Mouse (Mus musculus): ENCODE measurements around the gene Zfp790.

Zfp790 gene

GRCm38 (mm10) chr7:29815910-29816429 is at the start of gene Zfp790:
TSS of gene Zfp790 (plus strand) at chr7:29816114.
- peak; percentile 87 to 88 for DNase-seq (ENCODE audit: low spot score in 2 of 2)

- DNase-seq (ENCODE audit: low spot score in 2 of 2) = peak; percentile 72 to 81
Observed at GRCm38 (mm10) chr7:29767058-29767686, 48.7 kb upstream of the Zfp790 start.

DNA sequence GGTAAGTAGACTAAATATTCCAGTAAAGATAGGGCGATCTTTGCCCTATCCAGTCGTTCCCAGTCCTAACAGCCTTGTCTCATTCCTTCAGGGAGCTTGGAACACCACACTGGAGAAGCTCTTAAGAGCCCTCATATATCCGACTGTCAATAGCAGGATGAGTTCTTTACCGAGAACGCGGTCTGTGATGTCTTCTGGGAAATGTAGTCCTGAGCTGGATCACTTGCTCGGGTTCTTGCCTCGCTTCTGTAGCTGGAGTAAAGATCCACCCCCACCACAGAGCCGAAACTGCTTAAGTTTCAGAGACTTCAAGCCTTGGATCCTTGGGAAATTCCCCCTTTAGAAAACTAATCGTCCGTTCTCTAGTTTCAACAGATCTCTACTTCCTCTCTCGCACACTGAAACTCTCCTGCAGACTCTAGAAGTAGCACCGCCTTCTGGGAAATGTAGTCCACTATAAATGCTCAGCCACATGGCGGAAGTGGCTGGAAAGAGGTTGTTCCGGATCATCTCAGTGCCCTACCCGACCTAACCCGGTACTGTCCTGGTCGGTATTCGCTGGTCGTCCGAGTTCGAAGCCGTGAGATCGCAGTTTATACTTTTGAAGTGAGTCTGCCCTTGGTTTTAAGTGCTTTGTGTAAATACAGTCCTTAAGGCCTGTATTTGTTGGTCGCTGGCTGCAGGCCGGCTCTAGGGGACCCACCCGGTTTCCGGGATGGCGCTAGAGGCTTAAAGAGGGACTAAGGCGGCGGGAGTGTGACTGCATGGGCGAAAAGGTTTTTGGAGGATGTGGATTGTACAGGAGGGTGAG is 47.6 kb upstream of the Zfp790 start, which contains the start of gene Zfp84:
Zfp84 (plus strand) TSS at position 463 of the 811 bp plus-strand sequence.
- DNase-seq (ENCODE audit: low spot score in 2 of 2) = peak; percentile 92 to 93

DNA sequence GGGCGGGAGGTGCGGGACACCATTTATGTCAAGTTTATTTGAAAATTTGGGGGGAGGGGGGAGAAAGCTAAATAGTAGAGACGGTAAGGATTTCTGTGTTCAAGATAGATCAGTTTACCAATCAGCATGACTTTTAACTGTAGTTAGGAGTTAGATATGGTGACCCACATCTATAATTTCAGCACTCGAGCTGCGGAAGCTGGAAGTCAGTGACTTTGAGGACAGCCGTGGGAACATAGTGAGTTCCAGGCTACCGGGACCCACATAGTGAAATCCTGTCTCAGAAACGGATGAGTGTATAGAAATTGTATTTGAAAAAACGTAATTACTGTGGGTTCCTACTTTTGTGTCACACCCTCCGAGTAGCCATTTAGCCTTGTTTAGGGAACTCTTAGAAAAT is 46.9 kb upstream of the Zfp790 start:
- no peak for DNase-seq (ENCODE audit: low spot score in 2 of 2)

- no peak for DNase-seq (ENCODE audit: low spot score in 2 of 2)
Observed at GRCm38 (mm10) chr7:29773503-29773902, 42.4 kb upstream of the Zfp790 start.

DNA sequence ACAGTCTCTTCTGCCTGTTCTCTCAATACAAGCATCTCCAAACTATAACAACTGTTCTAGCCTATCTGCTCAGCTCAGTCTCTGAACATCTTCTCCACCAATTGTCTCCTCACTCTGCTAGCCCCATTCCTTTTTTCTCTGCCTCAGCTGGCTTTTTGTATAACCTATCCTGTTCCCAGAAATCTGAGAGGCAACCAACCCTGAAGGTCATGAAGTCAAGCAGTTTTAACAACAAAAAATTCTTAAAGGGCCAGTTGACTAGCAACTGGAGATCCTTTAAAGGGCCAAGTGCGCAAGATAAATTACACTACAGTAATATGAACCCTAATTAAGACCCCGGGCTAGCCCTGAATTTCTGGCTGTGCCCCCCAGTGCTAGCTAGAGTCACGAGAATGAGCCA is 41.5 kb upstream of the Zfp790 start:
- DNase-seq (ENCODE audit: low spot score in 2 of 2) = no peak

DNA sequence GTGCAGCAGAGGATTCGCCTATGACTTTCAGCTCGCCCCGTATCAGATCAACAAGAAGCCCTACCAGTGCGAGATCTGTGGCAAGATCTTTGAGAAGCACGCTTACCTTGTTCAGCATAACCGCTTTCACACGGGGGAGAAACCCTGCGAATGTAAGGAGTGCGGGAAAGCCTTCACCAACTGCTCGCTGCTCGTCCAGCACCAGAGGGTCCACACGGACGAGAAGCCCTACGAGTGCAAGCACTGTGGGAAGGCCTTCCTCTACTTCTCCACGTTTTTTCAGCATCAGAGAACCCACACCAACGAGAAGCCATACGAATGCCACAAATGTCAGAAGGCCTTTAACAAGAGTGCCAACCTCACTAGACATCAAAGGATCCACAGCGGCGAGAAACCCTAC is 39.3 kb upstream of the Zfp790 start:
- DNase-seq (ENCODE audit: low spot score in 2 of 2) = no peak

- DNase-seq (ENCODE audit: low spot score in 2 of 2) = no peak
Observed at GRCm38 (mm10) chr7:29777372-29777771, 38.5 kb upstream of the Zfp790 start.

DNA sequence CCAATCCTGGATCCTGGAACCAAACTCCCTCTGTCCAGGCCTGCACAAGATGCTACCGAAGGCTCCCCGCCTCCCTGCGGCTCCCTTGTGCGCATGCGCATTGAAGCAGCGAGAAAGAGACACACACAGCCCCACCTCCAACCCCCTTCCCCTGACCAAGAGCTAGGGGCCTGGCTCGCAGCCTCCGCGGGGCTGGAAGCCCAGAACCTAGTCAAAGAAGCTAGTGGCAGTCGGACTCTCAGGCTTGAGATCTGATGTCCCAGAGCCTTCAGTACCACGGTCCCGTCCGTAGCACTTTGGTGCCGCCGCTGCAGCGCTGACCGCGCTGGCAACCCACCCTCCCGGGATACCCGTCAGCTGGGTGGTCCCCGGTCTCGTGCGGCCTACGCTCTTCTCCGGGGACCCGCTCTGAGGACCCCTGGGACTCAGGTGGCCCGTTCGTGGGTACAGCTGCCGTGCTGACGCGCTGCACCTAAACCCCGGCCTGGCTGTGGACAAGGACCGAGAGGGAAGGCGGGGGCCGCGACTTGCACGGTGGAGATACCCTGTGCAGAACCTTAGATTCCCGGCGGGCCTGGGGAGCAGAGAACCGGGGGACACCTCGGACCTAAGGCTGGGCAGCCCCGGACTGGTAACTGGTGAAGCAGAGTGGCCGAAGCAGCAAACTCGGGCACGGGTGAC is 31.9 kb upstream of the Zfp790 start, which contains the start of gene Zfp30:
Zfp30 (plus strand) TSS at position 128 of the 681 bp plus-strand sequence.
- DNase-seq (ENCODE audit: low spot score in 2 of 2) = peak; percentile 50 to 55

- DNase-seq (ENCODE audit: low spot score in 2 of 2) = no peak
Observed at GRCm38 (mm10) chr7:29785023-29785422, 30.9 kb upstream of the Zfp790 start.

GRCm38 (mm10) chr7:29785888-29786287 is 30.0 kb upstream of the Zfp790 start:
- no peak for DNase-seq (ENCODE audit: low spot score in 2 of 2)

- DNase-seq (ENCODE audit: low spot score in 2 of 2) = no peak
Observed at GRCm38 (mm10) chr7:29792906-29793305, 23.0 kb upstream of the Zfp790 start.

DNA sequence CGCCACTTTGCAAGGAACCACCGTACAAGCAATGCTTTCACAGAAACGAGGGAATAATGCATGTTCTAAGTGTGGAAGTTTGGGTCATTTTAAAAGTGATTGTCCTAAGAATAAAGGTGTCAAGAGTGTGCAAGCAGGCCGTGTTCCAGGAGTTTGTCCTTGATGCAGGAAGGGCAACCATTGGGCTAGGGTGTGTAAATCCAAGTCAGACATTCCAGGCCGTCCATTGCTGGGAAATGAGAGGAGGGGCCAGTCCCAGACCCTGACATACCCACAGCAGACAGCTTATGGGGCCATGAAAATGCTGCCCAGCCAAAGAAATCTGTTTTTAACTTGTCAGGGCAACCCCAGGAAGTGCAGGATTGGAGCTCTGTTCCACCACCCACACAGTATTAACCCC is 8.9 kb upstream of the Zfp790 start:
- DNase-seq (ENCODE audit: low spot score in 2 of 2) = no peak

DNA sequence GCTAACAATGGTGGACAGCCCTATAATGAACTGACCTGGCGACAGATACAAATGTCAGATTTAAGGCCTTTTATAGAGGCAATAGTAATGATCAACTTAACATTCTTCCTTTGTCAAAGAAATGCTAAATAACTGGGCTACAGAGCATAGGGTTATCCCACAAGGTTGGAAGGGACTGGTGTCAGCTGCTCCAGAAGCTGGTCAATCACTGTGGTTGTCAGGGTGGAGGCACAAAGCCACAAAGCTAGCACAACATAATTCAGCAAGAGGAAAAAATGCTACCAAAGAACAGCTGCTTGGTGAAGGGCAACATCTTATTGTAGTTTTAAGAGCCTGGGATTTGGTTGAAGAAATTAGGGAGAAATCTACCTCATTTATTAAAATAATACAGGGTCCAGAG is 3.7 kb upstream of the Zfp790 start:
- no peak for DNase-seq (ENCODE audit: low spot score in 2 of 2)

- DNase-seq (ENCODE audit: low spot score in 2 of 2) = no peak
Observed at GRCm38 (mm10) chr7:29814381-29814780, 1.5 kb upstream of the Zfp790 start.

GRCm38 (mm10) chr7:29815061-29815784 is 691 bp upstream of the Zfp790 start:
- no peak for DNase-seq (ENCODE audit: low spot score in 2 of 2)

DNA sequence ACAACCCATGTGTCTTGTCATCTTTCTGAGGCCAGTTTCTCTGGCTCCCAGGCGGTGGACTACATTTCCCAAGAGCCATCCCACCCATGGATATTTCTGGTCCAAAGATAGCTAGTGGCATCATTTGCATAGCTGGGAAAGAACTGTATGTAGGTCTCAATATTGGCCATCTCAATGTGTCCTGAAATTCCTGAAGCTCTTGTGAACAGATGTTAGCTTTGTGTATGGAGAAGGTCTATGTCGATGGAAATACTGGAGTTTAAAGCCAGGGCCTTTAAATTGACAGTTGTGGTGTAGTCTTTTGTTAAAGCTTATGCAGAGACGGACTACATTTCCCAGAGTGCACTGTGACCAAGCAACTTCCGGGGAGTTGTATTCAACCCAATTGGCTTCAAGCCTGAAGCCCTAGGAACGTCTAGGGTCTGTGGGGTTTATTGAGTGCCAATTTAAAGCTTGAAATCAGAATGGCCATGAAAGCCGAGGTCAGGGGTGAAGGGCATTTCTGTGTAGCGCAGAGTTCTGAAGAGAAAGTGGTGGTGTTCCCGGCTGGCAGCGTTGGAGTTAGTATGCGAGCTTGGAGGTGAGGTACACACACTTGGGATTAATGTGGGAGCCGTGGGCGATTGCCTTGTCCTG is 2.8 kb downstream of the Zfp790 start:
- peak; percentile 71 to 77 for DNase-seq (ENCODE audit: low spot score in 2 of 2)

DNA sequence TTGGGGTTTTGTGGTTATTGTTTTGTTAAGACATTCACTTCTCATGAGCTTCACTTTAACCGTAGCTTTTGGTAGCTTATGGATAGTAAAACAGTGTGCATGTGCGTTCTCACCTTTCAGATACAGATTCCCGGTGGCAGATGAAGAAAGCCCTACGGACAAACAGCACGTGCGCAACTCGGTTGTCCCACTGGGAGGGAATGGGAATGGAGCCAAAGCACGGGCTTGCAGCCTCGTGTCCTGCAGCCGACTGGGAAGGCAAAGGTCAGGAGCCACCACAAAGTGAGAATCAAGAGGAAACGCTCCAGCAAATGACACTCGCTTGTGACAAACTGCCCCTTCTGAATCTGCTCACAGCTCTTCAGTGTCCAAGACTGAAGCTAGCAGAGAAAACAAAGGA is 12.1 kb downstream of the Zfp790 start:
- no peak for DNase-seq (ENCODE audit: low spot score in 2 of 2)

DNA sequence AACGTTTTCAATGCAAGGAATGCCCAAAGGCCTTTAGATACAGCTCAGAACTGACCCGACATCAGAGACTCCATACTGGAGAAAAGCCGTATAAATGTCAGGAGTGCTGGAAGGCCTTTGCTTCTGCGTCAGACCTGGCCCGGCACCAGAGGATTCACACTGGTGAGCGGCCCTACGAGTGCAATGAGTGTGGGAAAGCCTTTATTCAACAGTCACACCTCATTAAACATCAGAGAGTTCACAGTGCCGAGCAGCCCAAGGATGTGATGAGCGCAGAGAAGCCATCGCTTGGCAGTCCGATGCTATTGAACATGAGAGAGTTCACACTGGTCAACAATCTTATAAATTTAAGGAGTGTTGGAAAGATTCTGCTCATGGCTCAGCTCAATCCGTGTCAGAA is 13.9 kb downstream of the Zfp790 start:
- DNase-seq (ENCODE audit: low spot score in 2 of 2) = no peak

- DNase-seq (ENCODE audit: low spot score in 2 of 2) = no peak
Observed at GRCm38 (mm10) chr7:29836816-29837215, 20.9 kb downstream of the Zfp790 start.

DNA sequence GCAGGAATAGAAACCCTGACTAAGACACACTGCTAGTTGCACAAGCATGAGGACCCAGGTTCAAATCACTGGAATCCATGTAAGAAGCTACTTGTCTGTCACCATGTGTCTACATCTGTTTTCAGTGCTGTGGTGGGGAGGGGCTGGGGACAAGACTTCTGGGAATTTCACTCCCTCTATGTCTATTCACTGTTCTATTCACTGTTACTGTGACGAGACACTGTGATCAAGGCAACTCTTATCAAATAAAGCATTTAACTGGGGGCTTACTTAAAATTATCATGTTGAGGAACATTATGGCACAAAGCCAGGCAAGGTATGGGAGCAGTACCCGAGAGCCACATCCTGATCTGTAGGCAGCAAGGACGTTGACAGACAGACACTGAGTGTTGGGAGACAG is 23.3 kb downstream of the Zfp790 start:
- DNase-seq (ENCODE audit: low spot score in 2 of 2) = no peak
